Mouse (Mus musculus) myocyte (in vitro differentiated cells): Measurements from ENCODE around the gene Hmx2.

Experiments
- CEBPB ChIP-seq: IDR thresholded peaks from 2 replicates; pipeline ENCODE4 v1.6.1; 2011; ENCODE audit warnings: mild to moderate bottlenecking, moderate library complexity; ENCODE audit not compliant: poor library complexity, insufficient read depth, severe bottlenecking
- E2F4 ChIP-seq: IDR thresholded peaks from one replicate; pipeline ENCODE4 v1.6.1; 2011; ENCODE audit warnings: mild to moderate bottlenecking, control low read depth, moderate library complexity; ENCODE audit not compliant: insufficient read depth
- MYOD1 ChIP-seq, 3 experiments: IDR thresholded peaks; one replicate each; pipeline ENCODE4 v1.6.1; 2011; ENCODE audit warnings: control low read depth in 2 of 3, low read depth in 2 of 3, mild to moderate bottlenecking in 2 of 3, moderate library complexity in 1 of 3; ENCODE audit not compliant: insufficient read length in 2 of 3, control insufficient read depth in 1 of 3
- MYOG ChIP-seq, 3 experiments: IDR thresholded peaks; one replicate each; pipeline ENCODE4 v1.6.1; 2011; ENCODE audit warnings: control low read depth in 2 of 3, low read depth in 2 of 3, mild to moderate bottlenecking in 2 of 3; ENCODE audit not compliant: insufficient read length in 2 of 3, control insufficient read depth in 1 of 3, insufficient read depth in 1 of 3
- POLR2A ChIP-seq: IDR thresholded peaks from one replicate; pipeline ENCODE4 v1.6.1; 2011; ENCODE audit warnings: low read depth, mild to moderate bottlenecking, control low read depth, moderate library complexity; ENCODE audit not compliant: insufficient read length
- POLR2AphosphoS2 ChIP-seq: IDR thresholded peaks from one replicate; pipeline ENCODE4 v1.6.1; 2011; ENCODE audit warnings: low read depth, control low read depth; ENCODE audit not compliant: insufficient read length
- TCF12 ChIP-seq: IDR thresholded peaks from one replicate; pipeline ENCODE4 v1.6.1; 2011; ENCODE audit warnings: mild to moderate bottlenecking, control low read depth; ENCODE audit not compliant: poor library complexity, insufficient read depth, severe bottlenecking

GRCm38 (mm10) chr7:131597779-131598482 is 49.4 kb downstream of the Hmx2 start:
- TF ChIP-seq MYOD1 (IDR thresholded peaks at IDR 0.05; ENCODE audit: control insufficient read depth in 1 of 3, insufficient read length in 2 of 3, low read depth in 2 of 3) (no peak), POLR2A (no peak), E2F4 (no peak), MYOG (IDR thresholded peaks at IDR 0.05; ENCODE audit: control insufficient read depth in 1 of 3, insufficient read depth in 1 of 3, insufficient read length in 2 of 3, low read depth in 2 of 3) (no peak), CEBPB (no peak), TCF12 (no peak), POLR2AphosphoS2 (no peak)
